Mouse (Mus musculus): ENCODE measurements at regions not wholly inside any gene's neighbourhood (a gene's known extent, or its start where the extent isn't known, plus 50 kb on each side); places are given as distances from the start of the nearest gene placed in this dataset.

DNA sequence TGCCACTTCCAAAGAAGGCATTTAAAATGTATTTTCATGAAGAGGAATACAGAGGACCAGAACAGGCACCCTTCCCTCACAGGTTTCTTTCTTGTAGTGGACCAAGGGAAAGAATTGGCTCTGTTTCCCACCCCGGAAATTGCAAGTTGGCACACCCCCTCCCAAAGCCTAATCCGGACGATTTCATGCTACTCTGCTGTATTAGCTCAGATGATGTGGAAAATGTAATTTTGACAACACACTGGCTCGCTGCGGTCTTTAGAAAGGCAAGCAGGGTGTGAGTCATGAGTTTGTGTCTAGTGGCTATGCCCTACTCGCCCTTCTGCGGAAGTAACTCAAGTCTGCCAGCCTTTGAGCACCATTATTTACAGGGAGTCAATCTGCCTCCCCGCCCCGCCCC, 144.4 kb downstream of the Slc35b3 start:
- 0 out of 2 replicates have a peak, but pooled peaks cover 9% of the 10 kb centered on the region for H3K9me3 ChIP-seq (replicated peaks; ENCODE audit: control insufficient read depth, low read length)
- TF ChIP-seq EP300 (IDR thresholded peaks at IDR 0.05; ENCODE audit: low read depth) (no peak), CTCF (IDR thresholded peaks at IDR 0.05; ENCODE audit: low read depth) (no peak)
- ATAC-seq (ENCODE audit: insufficient read depth, low read depth): no peak
- no peak overlapping the region for H3K9ac ChIP-seq (replicated peaks; ENCODE audit: low read depth, low read length)
- no peak for DNase-seq (ENCODE audit: low spot score)
- no peaks in the 10 kb centered on the region for H3K27me3 ChIP-seq (ENCODE audit: control insufficient read depth, insufficient read depth, low read length)
- H3K36me3 ChIP-seq (replicated peaks; ENCODE audit: control insufficient read depth, insufficient read depth, low read length): no peaks in the 10 kb centered on the region
- no peak overlapping the region for H3K4me3 ChIP-seq (ENCODE audit: low read depth, low read length)
- no peak overlapping the region for H3K4me2 ChIP-seq (ENCODE audit: low read depth, low read length)
- 81% methylated on average over 9 of the region's 9 CpGs for WGBS
- no peak overlapping the region for H3K27ac ChIP-seq (ENCODE audit: low read depth)
- H3K4me1 ChIP-seq (ENCODE audit: control insufficient read depth, insufficient read depth): no peaks in the 10 kb centered on the region

DNA sequence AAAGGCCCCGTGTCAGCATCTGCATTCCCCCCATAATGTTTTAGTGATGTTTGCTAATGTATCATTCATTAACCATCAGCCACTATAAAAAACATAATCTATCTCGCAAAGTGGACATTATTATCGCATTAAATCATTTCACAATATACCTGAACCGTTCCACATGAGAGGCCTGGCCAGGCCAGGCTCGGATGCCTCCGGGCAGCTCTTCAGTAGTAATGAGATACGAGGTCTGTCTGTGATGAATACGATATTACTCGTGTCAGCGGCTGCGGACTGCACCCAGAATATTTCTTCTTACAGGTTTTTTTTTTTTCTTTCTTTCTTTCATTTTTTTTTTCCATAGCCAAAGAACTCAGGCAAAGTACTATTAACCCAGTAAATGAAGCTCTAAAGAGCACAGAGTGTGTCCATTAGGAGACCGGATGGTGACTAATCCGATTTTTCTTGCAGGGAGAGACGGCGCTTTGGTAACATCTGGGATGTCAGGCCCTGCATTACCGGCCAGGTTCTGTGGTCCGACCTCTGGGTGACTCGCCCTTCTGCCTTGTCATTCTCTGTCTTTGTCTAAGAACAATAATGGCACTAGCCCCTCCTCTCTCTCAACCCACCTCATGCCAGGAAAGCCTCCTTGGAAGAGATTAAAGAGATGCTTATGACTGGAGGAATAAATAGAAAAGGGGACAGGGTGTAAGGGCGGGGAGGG, 145.5 kb downstream of the Slc35b3 start:
- Histone ChIP-seq H3K36me3 (replicated peaks; ENCODE audit: control insufficient read depth, insufficient read depth, low read length) (no peaks in the 10 kb centered on the region), H3K9me3 (replicated peaks; ENCODE audit: control insufficient read depth, low read length) (0 out of 2 replicates have a peak, but pooled peaks cover 9% of the 10 kb centered on the region), H3K4me2 (ENCODE audit: low read depth, low read length) (no peak overlapping the region), H3K4me1 (ENCODE audit: control insufficient read depth, insufficient read depth) (no peaks in the 10 kb centered on the region), H3K9ac (replicated peaks; ENCODE audit: low read depth, low read length) (no peak overlapping the region), H3K27ac (ENCODE audit: low read depth) (no peak overlapping the region), H3K4me3 (ENCODE audit: low read depth, low read length) (no peak overlapping the region), H3K27me3 (ENCODE audit: control insufficient read depth, insufficient read depth, low read length) (no peaks in the 10 kb centered on the region)
- no peak for DNase-seq (ENCODE audit: low spot score)
- no peak for ATAC-seq (ENCODE audit: insufficient read depth, low read depth)
- TF ChIP-seq CTCF (IDR thresholded peaks at IDR 0.05; ENCODE audit: low read depth) (no peak), EP300 (IDR thresholded peaks at IDR 0.05; ENCODE audit: low read depth) (no peak)
- 91% methylated on average over 19 of the region's 19 CpGs for WGBS

DNA sequence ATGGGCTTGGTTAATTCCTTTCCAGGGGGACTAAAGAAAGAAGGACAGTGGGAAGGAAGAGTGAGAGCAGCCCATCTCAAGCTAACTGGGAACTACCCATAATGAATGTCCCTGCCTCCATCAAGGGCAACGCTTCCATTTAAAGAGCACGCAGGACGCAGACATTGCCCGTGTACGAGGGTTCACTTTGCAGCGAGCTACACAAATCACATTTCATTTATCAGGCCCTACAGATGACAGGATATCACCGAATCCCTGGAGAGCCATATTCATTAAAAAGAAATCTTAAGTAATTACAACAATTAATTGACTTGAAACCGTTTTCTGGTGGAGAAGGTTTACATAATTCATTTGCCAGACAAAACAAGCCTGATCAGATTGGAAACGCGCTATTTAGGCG, 139.7 kb upstream of the Eef1e1 start:
- Histone ChIP-seq H3K27me3 (ENCODE audit: control insufficient read depth, insufficient read depth, low read length) (no peaks in the 10 kb centered on the region), H3K4me3 (ENCODE audit: low read depth, low read length) (no peak overlapping the region), H3K9ac (replicated peaks; ENCODE audit: low read depth, low read length) (no peak overlapping the region), H3K4me2 (ENCODE audit: low read depth, low read length) (no peak overlapping the region), H3K36me3 (replicated peaks; ENCODE audit: control insufficient read depth, insufficient read depth, low read length) (no peaks in the 10 kb centered on the region), H3K4me1 (ENCODE audit: control insufficient read depth, insufficient read depth) (no peaks in the 10 kb centered on the region), H3K27ac (ENCODE audit: low read depth) (no peak overlapping the region), H3K9me3 (replicated peaks; ENCODE audit: control insufficient read depth, low read length) (no peaks in the 10 kb centered on the region)
- ATAC-seq (ENCODE audit: insufficient read depth, low read depth) (no peak), DNase-seq (ENCODE audit: low spot score) (no peak)
- TF ChIP-seq CTCF (IDR thresholded peaks at IDR 0.05; ENCODE audit: low read depth) (no peak), EP300 (IDR thresholded peaks at IDR 0.05; ENCODE audit: low read depth) (no peak)
- WGBS: 85% methylated on average over 11 of the region's 11 CpGs

DNA sequence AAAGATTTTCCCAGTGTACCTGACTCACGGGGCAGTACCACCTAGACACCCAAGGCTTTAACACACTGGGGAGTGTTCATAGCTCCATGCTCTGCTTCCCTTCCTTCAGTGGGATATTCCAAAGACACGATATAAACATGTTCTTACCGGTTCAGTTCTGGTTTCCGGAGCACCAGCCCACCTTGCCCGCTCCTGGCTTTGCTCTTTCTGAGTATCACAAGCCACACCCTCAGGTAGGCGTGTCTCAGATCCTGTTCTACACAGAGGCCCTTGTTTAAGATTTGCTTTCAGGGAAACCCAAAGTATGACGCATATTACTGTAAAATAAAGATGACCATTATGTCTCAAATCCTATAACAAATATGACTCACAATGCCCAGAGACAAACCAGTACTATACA, 134.6 kb upstream of the Eef1e1 start:
- H3K4me2 ChIP-seq (ENCODE audit: low read depth, low read length): no peak overlapping the region

DNA sequence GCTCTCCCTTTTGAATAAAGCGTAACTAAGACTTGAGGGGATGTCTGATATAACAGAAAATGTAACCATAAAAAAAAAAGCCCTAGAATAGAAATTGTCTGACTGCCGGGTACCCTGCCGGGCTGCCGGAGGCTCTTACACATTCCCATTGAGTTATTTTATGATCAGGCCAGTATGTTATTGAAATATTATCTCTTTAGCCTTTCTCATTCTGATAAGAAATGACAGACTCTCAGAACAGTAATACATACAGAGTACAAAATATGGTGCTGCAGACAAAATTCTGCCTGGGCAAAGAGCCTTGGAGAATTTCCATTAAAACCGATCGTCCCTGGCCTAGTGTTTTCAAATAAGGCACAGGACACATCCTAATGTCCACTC, 121.8 kb upstream of the Eef1e1 start:
- Histone ChIP-seq H3K9ac (replicated peaks; ENCODE audit: low read depth, low read length) (no peak overlapping the region), H3K4me1 (ENCODE audit: control insufficient read depth, insufficient read depth) (no peaks in the 10 kb centered on the region), H3K9me3 (replicated peaks; ENCODE audit: control insufficient read depth, low read length) (no peaks in the 10 kb centered on the region), H3K27me3 (ENCODE audit: control insufficient read depth, insufficient read depth, low read length) (no peaks in the 10 kb centered on the region), H3K4me2 (ENCODE audit: low read depth, low read length) (no peak overlapping the region), H3K4me3 (ENCODE audit: low read depth, low read length) (no peak overlapping the region), H3K27ac (ENCODE audit: low read depth) (no peak overlapping the region), H3K36me3 (replicated peaks; ENCODE audit: control insufficient read depth, insufficient read depth, low read length) (no peaks in the 10 kb centered on the region)
- ATAC-seq (ENCODE audit: insufficient read depth, low read depth) (no peak), DNase-seq (ENCODE audit: low spot score) (no peak)
- 63% methylated on average over 6 of the region's 6 CpGs for WGBS
- no peak for TF ChIP-seq EP300 (IDR thresholded peaks at IDR 0.05; ENCODE audit: low read depth)
- no peak for TF ChIP-seq CTCF (IDR thresholded peaks at IDR 0.05; ENCODE audit: low read depth)

More for the DNA sequence above, 134.6 kb upstream of the Eef1e1 start:
- ATAC-seq (ENCODE audit: insufficient read depth, low read depth): no peak
- Histone ChIP-seq H3K27ac (ENCODE audit: low read depth) (no peak overlapping the region), H3K9ac (replicated peaks; ENCODE audit: low read depth, low read length) (no peak overlapping the region), H3K4me1 (ENCODE audit: control insufficient read depth, insufficient read depth) (no peaks in the 10 kb centered on the region), H3K27me3 (ENCODE audit: control insufficient read depth, insufficient read depth, low read length) (no peaks in the 10 kb centered on the region), H3K9me3 (replicated peaks; ENCODE audit: control insufficient read depth, low read length) (no peaks in the 10 kb centered on the region), H3K36me3 (replicated peaks; ENCODE audit: control insufficient read depth, insufficient read depth, low read length) (no peaks in the 10 kb centered on the region), H3K4me3 (ENCODE audit: low read depth, low read length) (no peak overlapping the region)
- WGBS: 49% methylated on average over 7 of the region's 7 CpGs
- TF ChIP-seq CTCF (IDR thresholded peaks at IDR 0.05; ENCODE audit: low read depth) (no peak), EP300 (IDR thresholded peaks at IDR 0.05; ENCODE audit: low read depth) (no peak)
- no peak for DNase-seq (ENCODE audit: low spot score)

Measured in heart, postnatal 0 days (tissue).